In the genomic region with DNA sequence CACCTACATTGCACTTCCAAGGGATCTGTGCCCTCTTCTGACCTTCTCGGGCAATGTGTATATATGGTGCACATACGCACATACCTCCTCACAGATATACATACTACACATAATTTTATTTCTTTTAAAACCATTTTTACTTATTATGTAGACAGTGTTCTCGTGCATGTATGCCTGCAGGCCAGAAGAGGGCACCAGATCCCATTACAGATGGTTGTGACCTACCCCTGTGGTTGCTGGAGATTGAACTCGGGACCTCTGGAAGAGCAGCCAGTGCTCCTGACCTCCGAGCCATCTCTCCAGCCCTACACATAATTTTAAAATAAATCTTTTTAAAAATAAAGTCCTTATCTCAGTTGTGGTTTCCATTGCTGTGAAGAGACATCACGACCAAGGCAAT, we compare ENCODE assay signal across 16 mouse cellular contexts. TPM values are rescaled to one million over a fixed set of nuclear protein-coding genes. Genes with fewer than 3 reads are reported as not detected.
A peak's percentile ranks its signal among the peaks of the same experiment; 100 is the strongest.
DNase-seq lines count a peak whose midpoint lies in the region; ATAC-seq and TF ChIP-seq lines count a peak whose summit lies in the region.
"Had no signal": no experiment of that assay in that cellular context is flagged by ENCODE, and none has a peak within 500 bp of the region (broad histone marks: within the 10 kb centered on the region; RNA-seq: fewer than 3 reads in every experiment).

No protein-coding gene starts in this region.

- no peak for DNase-seq in heart, adult 2 months
- no peak for DNase-seq in heart, adult 9 months (ENCODE audit: low spot score in 2 of 2)
- DNase-seq in lung, embryonic 14.5 days, result no peak
- no peak for DNase-seq in lung, postnatal 25 days (ENCODE audit: low spot score)
- no peak for DNase-seq in CH12.LX (ENCODE audit: extremely low read depth)
- DNase-seq in gastrocnemius, postnatal 4 days (ENCODE audit: low spot score in 2 of 2), result no peak
- no peak for DNase-seq in left cerebral cortex, adult 18-20 months (ENCODE audit: low spot score in 2 of 2)
- DNase-seq: cerebellum, postnatal 36 days; heart, adult 11 months; heart, postnatal 36 days; kidney, adult 8-10 months; layer of hippocampus, adult 9-11 months had no signal

- no peak for TF ChIP-seq POLR2A in heart, adult 2 months (IDR thresholded peaks at IDR 0.05; ENCODE audit: insufficient read depth, low read depth, low read length)
- no peak for TF ChIP-seq POLR2A in CH12.LX (IDR thresholded peaks at IDR 0.05; ENCODE audit: low read depth, low read length)
- TF ChIP-seq POLR2A in cortical plate, adult 2 months (IDR thresholded peaks at IDR 0.05; ENCODE audit: extremely low read depth, insufficient read depth, low read length), result no peak

- in situ Hi-C loops in CH12.LX (cut with MboI; ENCODE audit: low pct_ligation_motif_present, low pct_unique_long_range_greater_than_20kb, low sequenced_read_pairs), result no loop called here

- TF ChIP-seq RAD21 in CH12.LX (IDR thresholded peaks at IDR 0.05; ENCODE audit: low read depth, low read length), result peak; percentile 34

- intact Hi-C loops in heart, adult 2 months (cut with DNase I), result loop anchor here (5.0 to 10.0 kb wide), 2 partner anchors 196 to 359 kb away; a partner anchor contains a TSS

- no peak for TF ChIP-seq EP300 in heart, adult 2 months (IDR thresholded peaks at IDR 0.05; ENCODE audit: insufficient read depth, low read depth, low read length)
- TF ChIP-seq EP300 in CH12.LX (IDR thresholded peaks at IDR 0.05; ENCODE audit: low read length), result no peak

- H3K4me3 ChIP-seq in heart, adult 2 months, result no peak overlapping the region
- H3K4me3 ChIP-seq in lung, embryonic 14.5 days (ENCODE audit: low read depth, low read length), result no peak overlapping the region
- no peak overlapping the region for H3K4me3 ChIP-seq in CH12.LX (replicated peaks in 1 of 3; ENCODE audit: low read depth in 2 of 3, low read length in 2 of 3, poor library complexity in 1 of 3)
- no peak overlapping the region for H3K4me3 ChIP-seq in cortical plate, adult 2 months (ENCODE audit: insufficient read depth, low read length)
- H3K4me3 ChIP-seq: limb, embryonic 13.5 days; stomach, embryonic 15.5 days had no signal

- H3K4me1 ChIP-seq in heart, adult 2 months (ENCODE audit: control insufficient read depth, insufficient read depth, low read length), result 0 out of 2 replicates have a peak, but pooled peaks cover 1% of the 10 kb centered on the region
- peaks cover 7% of the 10 kb centered on the region; the same call in 1 of the 2 replicates for H3K4me1 ChIP-seq in lung, embryonic 14.5 days (ENCODE audit: insufficient read depth)
- H3K4me1 ChIP-seq in CH12.LX (ENCODE audit: control insufficient read depth in 1 of 2, insufficient read depth in 2 of 2), result peaks cover 2 to 15% of the 10 kb centered on the region in 2 experiments; a peak in 3 of 4 replicates
- no peaks in the 10 kb centered on the region for H3K4me1 ChIP-seq in cortical plate, adult 2 months (ENCODE audit: control insufficient read depth, insufficient read depth, low read length)

- no peaks in the 10 kb centered on the region; the same call in 1 of the 2 replicates for H3K79me2 ChIP-seq in heart, adult 2 months (replicated peaks; ENCODE audit: control insufficient read depth, insufficient read depth, low read length)
- H3K79me2 ChIP-seq in CH12.LX (replicated peaks; ENCODE audit: control insufficient read depth, extremely low read depth, insufficient read depth, poor library complexity, severe bottlenecking), result peaks cover 14% of the 10 kb centered on the region

- peak; percentile 65 for TF ChIP-seq CTCF in heart, adult 2 months (IDR thresholded peaks at IDR 0.05)
- TF ChIP-seq CTCF in lung, embryonic 14.5 days (IDR thresholded peaks at IDR 0.05; ENCODE audit: low read depth), result peak; percentile 31
- peak in 1 of 2 experiments; percentile 59; a peak in 3 of 4 replicates for TF ChIP-seq CTCF in CH12.LX (conservative IDR thresholded peaks at IDR 0.05 in 1 of 2, IDR thresholded peaks at IDR 0.05 in 1 of 2; ENCODE audit: low read depth in 2 of 2, low read length in 2 of 2)
- TF ChIP-seq CTCF in cortical plate, adult 2 months (IDR thresholded peaks at IDR 0.05; ENCODE audit: extremely low read depth, insufficient read depth, low read length), result 0 out of 2 replicates have a peak, but pooled peaks have one; percentile 20

- H3K27ac ChIP-seq in heart, adult 2 months, result no peak overlapping the region
- H3K27ac ChIP-seq in lung, embryonic 14.5 days (ENCODE audit: low read depth), result no peak overlapping the region
- no peak overlapping the region for H3K27ac ChIP-seq in CH12.LX (ENCODE audit: insufficient read depth, low read depth)
- H3K27ac ChIP-seq in cortical plate, adult 2 months (ENCODE audit: insufficient read depth, low read length), result no peak overlapping the region
- H3K27ac ChIP-seq: limb, embryonic 13.5 days; stomach, embryonic 15.5 days had no signal

- ATAC-seq in lung, embryonic 14.5 days (ENCODE audit: insufficient read depth), result no peak

- H3K27me3 ChIP-seq in heart, adult 2 months (ENCODE audit: control insufficient read depth, insufficient read depth, low read length), result no peaks in the 10 kb centered on the region
- no peaks in the 10 kb centered on the region for H3K27me3 ChIP-seq in lung, embryonic 14.5 days (ENCODE audit: insufficient read depth, low read length)
- H3K27me3 ChIP-seq in CH12.LX (replicated peaks), result no peaks in the 10 kb centered on the region
- H3K27me3 ChIP-seq: limb, embryonic 13.5 days; stomach, embryonic 15.5 days had no signal

- no peaks in the 10 kb centered on the region for H3K9me3 ChIP-seq in lung, embryonic 14.5 days (ENCODE audit: low read depth, low read length)
- no peaks in the 10 kb centered on the region for H3K9me3 ChIP-seq in CH12.LX (replicated peaks; ENCODE audit: low read length)
- H3K9me3 ChIP-seq: limb, embryonic 13.5 days; stomach, embryonic 15.5 days had no signal

- dilution Hi-C loops in CH12.LX (cut with MboI; ENCODE audit: extremely low pct_ligation_motif_present, extremely low pct_unique_long_range_greater_than_20kb, low sequenced_read_pairs), result no loop called here

- no peak overlapping the region for H3K9ac ChIP-seq in heart, adult 2 months (ENCODE audit: low read depth, low read length)
- H3K9ac ChIP-seq in lung, embryonic 14.5 days, result no peak overlapping the region
- H3K9ac ChIP-seq in CH12.LX (ENCODE audit: insufficient read depth, low read depth), result no peak overlapping the region
- H3K9ac ChIP-seq: limb, embryonic 13.5 days; stomach, embryonic 15.5 days had no signal

- no peaks in the 10 kb centered on the region for H3K36me3 ChIP-seq in heart, adult 2 months (ENCODE audit: control insufficient read depth, insufficient read depth, low read length)
- no peaks in the 10 kb centered on the region for H3K36me3 ChIP-seq in lung, embryonic 14.5 days (ENCODE audit: insufficient read depth)
- H3K36me3 ChIP-seq in CH12.LX (replicated peaks in 1 of 2; ENCODE audit: control insufficient read depth in 1 of 2, insufficient read depth in 1 of 2, low read length in 1 of 2), result peaks cover 0 to 8% of the 10 kb centered on the region in 2 experiments
- H3K36me3 ChIP-seq: stomach, embryonic 15.5 days had no signal

- WGBS in heart, adult 2 months, result 80% methylated on average over 6 of the region's 6 CpGs
- 75% methylated on average over 6 of the region's 6 CpGs for WGBS in lung, embryonic 14.5 days

- H3K4me2 ChIP-seq in lung, embryonic 14.5 days, result no peak overlapping the region
- H3K4me2 ChIP-seq in CH12.LX (ENCODE audit: insufficient read depth, low read depth, poor library complexity, severe bottlenecking), result no peak overlapping the region
- H3K4me2 ChIP-seq: limb, embryonic 13.5 days; stomach, embryonic 15.5 days had no signal

TF ChIP-seq in CH12.LX, 34 proteins besides CTCF, POLR2A, EP300 and RAD21 (continues in another document):
- TF ChIP-seq ZC3H11A (IDR thresholded peaks at IDR 0.05; ENCODE audit: low read depth, low read length) (no peak), MYC (IDR thresholded peaks at IDR 0.05; ENCODE audit: low read depth, low read length) (no peak), SIN3A (IDR thresholded peaks at IDR 0.05; ENCODE audit: low read length) (no peak)

RNA-seq across cellular contexts. Expression of a gene that starts 2.9 kb away (rescaled TPM):
- 10 to 100 TPM; 31.9 to 38.2 TPM for total RNA-seq in heart, adult 2 months (2021)
- polyA plus RNA-seq in heart, adult 2 months (2012; rRNA removed), result 8.4 and 11.5 TPM in 2 replicates
- polyA plus RNA-seq in lung, embryonic 14.5 days (2014; fragmentation: Nextera tagmentation; extraction: Ambion mirVana), result 99.9 and 101 TPM in 2 replicates
- 75.5 and 83.1 TPM in 2 replicates for total RNA-seq in CH12.LX (2012; rRNA removed)
- 62.4 and 64.9 TPM in 2 replicates for total RNA-seq in CH12.LX (2014; rRNA removed)
- 80.8 and 108 TPM in 2 replicates for polyA plus RNA-seq in CH12.LX (2012; ENCODE audit: insufficient read length, low read depth)
- 26.2 TPM in 2 replicates for polyA plus RNA-seq in cortical plate, adult 2 months (2012; rRNA removed)
- 10 to 100 TPM; 41.2 to 43.6 TPM for total RNA-seq in gastrocnemius, postnatal 4 days (2021)
- 10 to 100 TPM; 24.5 to 32.0 TPM for total RNA-seq in left cerebral cortex, adult 18-20 months (2021)

RNA-seq across cellular contexts. Expression of a gene that starts 9.7 kb away (rescaled TPM):
- under 1 TPM; 0.08 to 0.34 TPM for total RNA-seq in heart, adult 2 months (2021)
- polyA plus RNA-seq in heart, adult 2 months (2012; rRNA removed), result 0.91 and 1.1 TPM in 2 replicates
- not detected in 2 replicates for polyA plus RNA-seq in lung, embryonic 14.5 days (2014; fragmentation: Nextera tagmentation; extraction: Ambion mirVana)
- not detected in 2 replicates for total RNA-seq in CH12.LX (2012; rRNA removed)
- not detected in 2 replicates for total RNA-seq in CH12.LX (2014; rRNA removed)
- not detected in 2 replicates for polyA plus RNA-seq in CH12.LX (2012; ENCODE audit: insufficient read length, low read depth)
- 0.33 and 0.36 TPM in 2 replicates for polyA plus RNA-seq in cortical plate, adult 2 months (2012; rRNA removed)
- 1 to 10 TPM; 1.4 to 3.7 TPM for total RNA-seq in gastrocnemius, postnatal 4 days (2021)
- under 1 TPM; 0.40 to 0.42 TPM for total RNA-seq in left cerebral cortex, adult 18-20 months (2021)
- total RNA-seq: monocyte, adult 5-6 weeks had no signal

RNA-seq across cellular contexts. Expression of a gene that starts 52.9 kb away (rescaled TPM):
- total RNA-seq in heart, adult 2 months (2021), result 100 to 1,000 TPM; 592 to 715 TPM
- 190 and 325 TPM in 2 replicates for polyA plus RNA-seq in heart, adult 2 months (2012; rRNA removed)
- 1,211 and 1,227 TPM in 2 replicates for polyA plus RNA-seq in lung, embryonic 14.5 days (2014; fragmentation: Nextera tagmentation; extraction: Ambion mirVana)
- 2,286 and 2,418 TPM in 2 replicates for total RNA-seq in CH12.LX (2012; rRNA removed)
- total RNA-seq in CH12.LX (2014; rRNA removed), result 3,292 and 3,671 TPM in 2 replicates
- 1,001 and 1,107 TPM in 2 replicates for polyA plus RNA-seq in CH12.LX (2012; ENCODE audit: insufficient read length, low read depth)
- 722 and 754 TPM in 2 replicates for polyA plus RNA-seq in cortical plate, adult 2 months (2012; rRNA removed)
- total RNA-seq in gastrocnemius, postnatal 4 days (2021), result 1,000 to 10,000 TPM; 1,010 to 1,162 TPM
- 100 to 1,000 TPM; 812 to 869 TPM for total RNA-seq in left cerebral cortex, adult 18-20 months (2021)

RNA-seq across cellular contexts. Expression of a gene that starts 52.9 kb away (rescaled TPM):
- total RNA-seq in heart, adult 2 months (2021), result 10 to 100 TPM; 45.7 to 54.1 TPM
- 21.3 and 32.5 TPM in 2 replicates for polyA plus RNA-seq in heart, adult 2 months (2012; rRNA removed)
- 54.5 and 58.9 TPM in 2 replicates for polyA plus RNA-seq in lung, embryonic 14.5 days (2014; fragmentation: Nextera tagmentation; extraction: Ambion mirVana)
- total RNA-seq in CH12.LX (2012; rRNA removed) (34.6 and 38.9 TPM in 2 replicates), CH12.LX (2014; rRNA removed) (57.7 and 66.4 TPM in 2 replicates)
- polyA plus RNA-seq in CH12.LX (2012; ENCODE audit: insufficient read length, low read depth), result 52.6 and 54.6 TPM in 2 replicates
- polyA plus RNA-seq in cortical plate, adult 2 months (2012; rRNA removed), result 40.6 and 43.7 TPM in 2 replicates
- 10 to 100 TPM; 45.3 to 59.0 TPM for total RNA-seq in gastrocnemius, postnatal 4 days (2021)
- total RNA-seq in left cerebral cortex, adult 18-20 months (2021), result 10 to 100 TPM; 32.4 to 34.3 TPM
